Mouse (Mus musculus) liver, embryonic 16.5 days (tissue): Measurements from ENCODE around the gene Sfxn2. TPM values are rescaled to one million over a fixed set of nuclear protein-coding genes. Genes with fewer than 3 reads are reported as not detected.
"Not testable (repeated sequence)": the region's sequence is repeated elsewhere in the genome, so short reads cannot be mapped to it uniquely, and the experiment has no call there.

Source experiments
- ATAC-seq: fragments of 200-750 bp; cut with Nextera tagmentation; 2 replicates; pipeline ENCODE4 v1.8.0; 2017; ENCODE audit warnings: low read depth, mild to moderate bottlenecking, moderate number of reproducible peaks, moderate library complexity
- H3K27ac ChIP-seq: fragments of 300-500 bp; sonication (generic); 2 replicates; pipeline ENCODE4 v1.5.1; 2014; ENCODE audit warnings: mild to moderate bottlenecking, low read length
- H3K27me3 ChIP-seq: fragments of 300-500 bp; sonication (generic); 2 replicates; pipeline ENCODE4 v1.6.1; 2014; ENCODE audit warnings: low read depth, low read length, mixed read lengths; ENCODE audit not compliant: control insufficient read depth, insufficient read depth
- H3K36me3 ChIP-seq: fragments of 300-500 bp; sonication (generic); 2 replicates; pipeline ENCODE4 v1.6.1; 2014; ENCODE audit warnings: mild to moderate bottlenecking; ENCODE audit not compliant: control insufficient read depth, insufficient read depth
- H3K4me1 ChIP-seq: fragments of 300-500 bp; sonication (generic); 2 replicates; pipeline ENCODE4 v1.6.1; 2014; ENCODE audit warnings: low read depth, low read length, mixed read lengths; ENCODE audit not compliant: control insufficient read depth
- H3K4me2 ChIP-seq: fragments of 300-500 bp; sonication (generic); 2 replicates; pipeline ENCODE4 v1.6.1; 2014; ENCODE audit warnings: low read depth, low read length, mixed read lengths
- H3K4me3 ChIP-seq: fragments of 300-500 bp; sonication (generic); 2 replicates; pipeline ENCODE4 v1.5.1; 2014; ENCODE audit warnings: low read depth, mild to moderate bottlenecking, low read length
- H3K9ac ChIP-seq: fragments of 300-500 bp; sonication (generic); 2 replicates; pipeline ENCODE4 v1.6.1; 2014; ENCODE audit warnings: low read depth, low read length
- H3K9me3 ChIP-seq: fragments of 300-500 bp; sonication (generic); replicated peaks from 2 replicates; pipeline ENCODE4 v1.6.1; 2016; ENCODE audit warnings: low read length; ENCODE audit not compliant: control insufficient read depth
- whole genome bisulfite sequencing: fragments of 180-500 bp; shearing (Covaris S2); extraction: QIAGEN DNeasy Blood & Tissue Kit; methylation state at CpG from one replicate; pipeline ENCODE4 v1.1.7; 2014; ENCODE audit not compliant: insufficient replicate concordance; 5-methylcytosine and 5-hydroxymethylcytosine counted together
- polyA plus RNA-seq: library from polyadenylated mRNA; unstranded; fragments of >200 nt; fragmentation: Nextera tagmentation; extraction: Ambion mirVana; gene quantifications from 2 replicates; pipeline ENCODE4 v1.2.1, GENCODE M21; 2015

Gene Sfxn2
- polyA plus RNA-seq, 1 experiment from 2014 or later = 37.6 TPM

GRCm38 (mm10) chr19:46562132-46562531 lies 11.0 kb upstream of the Sfxn2 start:
- H3K4me1 ChIP-seq = 0 out of 2 replicates have a peak, but pooled peaks cover 2% of the 10 kb centered on the region
- H3K27ac ChIP-seq = no peak overlapping the region
- H3K4me2 ChIP-seq = no peak overlapping the region
- no peaks in the 10 kb centered on the region for H3K27me3 ChIP-seq
- no peak overlapping the region for H3K4me3 ChIP-seq
- 0 out of 2 replicates have a peak, but pooled peaks have one; percentile 24 for ATAC-seq
- no peaks in the 10 kb centered on the region for H3K9me3 ChIP-seq
- no peak overlapping the region for H3K9ac ChIP-seq
- 12% methylated on average over 1 of the region's 1 CpGs for WGBS
- no peaks in the 10 kb centered on the region for H3K36me3 ChIP-seq

DNA sequence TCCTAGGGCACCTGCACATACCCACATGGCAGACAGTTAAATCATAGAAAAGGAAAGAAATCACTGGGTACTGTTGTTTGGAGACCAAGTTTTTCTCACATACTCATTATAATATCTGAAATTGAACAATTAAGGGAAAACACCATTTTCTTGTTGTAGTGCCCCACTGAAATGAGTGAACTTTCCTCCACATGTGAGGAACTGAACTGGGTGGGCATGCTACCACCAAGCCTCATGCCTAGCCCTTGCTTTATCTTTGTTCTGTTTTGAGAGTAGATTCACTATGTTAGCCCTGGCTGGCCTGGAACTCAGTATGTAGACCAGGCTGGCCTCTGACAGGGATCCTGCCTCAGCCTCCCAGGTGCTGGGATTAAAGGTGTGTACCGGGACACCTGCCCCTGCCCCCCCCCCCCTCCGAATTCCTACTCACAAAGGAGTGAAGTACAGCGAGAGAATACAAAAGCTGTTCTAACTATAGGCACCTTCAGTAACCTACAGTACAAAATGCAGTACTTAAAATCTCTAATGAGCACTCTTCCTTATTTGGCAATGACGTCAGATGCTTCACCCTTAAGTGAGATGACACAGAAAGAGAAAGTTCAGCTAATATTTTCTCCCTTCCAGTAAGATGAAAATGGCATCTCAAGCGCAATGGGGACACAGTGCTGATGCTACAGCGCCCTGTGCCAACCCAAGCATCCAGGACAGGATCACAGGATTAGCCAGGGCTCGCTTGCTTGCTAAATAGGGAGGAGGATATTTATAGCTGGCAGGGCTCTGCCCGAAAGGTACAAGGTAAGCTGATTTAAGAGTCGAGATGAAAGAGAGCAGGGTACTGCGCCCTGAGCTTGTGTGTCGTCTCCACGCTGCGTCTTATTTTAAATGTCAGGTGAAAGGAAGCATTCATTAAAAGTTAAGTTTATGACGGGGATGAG lies 10.3 kb upstream of the Sfxn2 start:
- 76% methylated on average over 14 of the region's 14 CpGs for WGBS
- no peak overlapping the region for H3K4me3 ChIP-seq
- H3K27ac ChIP-seq = no peak overlapping the region
- ATAC-seq = no peak
- H3K9me3 ChIP-seq = no peaks in the 10 kb centered on the region
- no peaks in the 10 kb centered on the region for H3K36me3 ChIP-seq
- H3K4me2 ChIP-seq = no peak overlapping the region
- no peaks in the 10 kb centered on the region for H3K27me3 ChIP-seq
- no peak overlapping the region for H3K9ac ChIP-seq
- 0 out of 2 replicates have a peak, but pooled peaks cover 2% of the 10 kb centered on the region for H3K4me1 ChIP-seq

DNA sequence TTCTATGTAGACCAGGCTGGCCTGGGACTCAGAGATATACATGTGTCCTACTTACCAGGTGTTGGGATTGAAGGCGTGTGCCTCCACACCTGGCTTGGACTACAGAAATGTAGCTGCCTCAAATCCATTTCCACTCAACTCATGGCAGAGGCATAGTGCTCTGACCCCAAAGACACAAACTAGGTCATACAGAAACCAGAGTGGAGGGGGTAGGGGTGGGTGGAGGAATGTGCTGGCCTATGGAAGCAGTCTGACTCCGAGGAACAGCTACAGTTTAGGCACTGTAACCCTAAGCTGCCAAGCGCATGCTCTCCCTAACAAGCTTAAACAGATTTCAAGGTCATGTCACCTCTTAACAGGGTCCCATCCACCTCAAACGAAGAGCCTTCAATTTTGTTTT lies 9.6 kb upstream of the Sfxn2 start:
- H3K4me3 ChIP-seq = no peak overlapping the region
- 73% methylated on average over 4 of the region's 4 CpGs for WGBS
- 0 out of 2 replicates have a peak, but pooled peaks cover 2% of the 10 kb centered on the region for H3K4me1 ChIP-seq
- H3K36me3 ChIP-seq = no peaks in the 10 kb centered on the region
- no peak overlapping the region for H3K4me2 ChIP-seq
- no peak overlapping the region for H3K27ac ChIP-seq
- ATAC-seq = peak; percentile 64; the same call in 1 of the 2 replicates
- no peaks in the 10 kb centered on the region for H3K9me3 ChIP-seq
- H3K27me3 ChIP-seq = no peaks in the 10 kb centered on the region
- no peak overlapping the region for H3K9ac ChIP-seq

DNA sequence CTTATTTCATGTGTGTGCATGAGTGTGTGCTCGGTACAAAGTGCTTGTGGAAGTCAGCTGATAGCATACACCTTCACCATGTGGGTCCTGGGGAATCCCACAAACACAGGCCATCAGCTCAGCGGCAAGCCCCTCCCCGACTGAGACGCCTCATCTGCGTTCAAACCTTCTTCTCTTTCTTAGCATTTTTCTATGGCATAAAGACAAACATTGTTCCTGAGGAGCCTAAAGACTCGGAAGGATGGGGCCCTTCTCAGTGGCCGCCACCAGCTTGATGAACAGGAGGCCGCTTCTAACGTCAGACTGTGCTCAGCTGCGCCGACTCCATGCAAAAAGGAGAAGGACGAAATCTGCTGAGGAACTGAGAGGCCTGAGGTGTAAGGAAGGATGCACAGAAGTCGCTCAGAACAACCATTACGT lies 9.1 kb upstream of the Sfxn2 start:
- ATAC-seq = no peak
- WGBS = 58% methylated on average over 14 of the region's 14 CpGs
- 0 out of 2 replicates have a peak, but pooled peaks cover 2% of the 10 kb centered on the region for H3K4me1 ChIP-seq

DNA sequence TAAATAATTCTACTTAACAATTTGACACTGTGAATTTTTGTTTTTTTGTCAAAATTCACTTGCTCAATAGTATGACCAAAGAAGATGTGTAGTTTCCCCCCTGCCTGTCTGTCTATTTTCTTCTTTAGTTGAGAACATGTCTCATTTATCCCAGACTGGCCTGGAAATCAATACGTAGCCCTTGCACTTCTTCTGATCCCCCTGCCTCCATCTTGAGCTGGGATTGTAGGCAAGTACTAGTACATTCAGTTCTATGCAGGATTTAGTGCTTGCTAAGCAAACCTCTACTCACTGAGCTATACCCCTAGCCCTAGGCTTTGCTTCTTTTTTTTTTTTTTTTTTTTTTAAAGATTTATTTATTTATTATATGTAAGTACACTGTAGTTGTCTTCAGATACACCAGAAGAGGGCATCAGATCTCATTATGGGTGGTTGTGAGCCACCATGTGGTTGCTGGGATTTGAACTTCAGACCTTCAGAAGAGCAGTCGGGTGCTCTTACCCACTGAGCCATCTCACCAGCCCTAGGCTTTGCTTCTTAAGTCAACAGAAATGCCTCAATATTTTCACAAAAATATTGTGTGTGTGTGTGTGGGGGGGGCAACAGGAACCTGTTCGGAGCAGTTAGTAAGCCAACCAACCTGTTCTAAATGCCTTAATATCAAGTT lies 1.8 kb upstream of the Sfxn2 start:
- 76% methylated on average over 3 of the region's 3 CpGs for WGBS
- not testable (repeated sequence) for H3K27me3 ChIP-seq, H3K9me3 ChIP-seq, H3K27ac ChIP-seq, H3K4me3 ChIP-seq, H3K36me3 ChIP-seq, H3K4me2 ChIP-seq, ATAC-seq, H3K9ac ChIP-seq
- peaks cover 20% of the 10 kb centered on the region for H3K4me1 ChIP-seq

More for the DNA sequence above, 9.1 kb upstream of the Sfxn2 start:
- no peak overlapping the region for H3K4me3 ChIP-seq
- H3K9ac ChIP-seq = no peak overlapping the region
- H3K27ac ChIP-seq = no peak overlapping the region
- H3K9me3 ChIP-seq = no peaks in the 10 kb centered on the region
- no peak overlapping the region for H3K4me2 ChIP-seq
- H3K36me3 ChIP-seq = no peaks in the 10 kb centered on the region
- H3K27me3 ChIP-seq = no peaks in the 10 kb centered on the region

DNA sequence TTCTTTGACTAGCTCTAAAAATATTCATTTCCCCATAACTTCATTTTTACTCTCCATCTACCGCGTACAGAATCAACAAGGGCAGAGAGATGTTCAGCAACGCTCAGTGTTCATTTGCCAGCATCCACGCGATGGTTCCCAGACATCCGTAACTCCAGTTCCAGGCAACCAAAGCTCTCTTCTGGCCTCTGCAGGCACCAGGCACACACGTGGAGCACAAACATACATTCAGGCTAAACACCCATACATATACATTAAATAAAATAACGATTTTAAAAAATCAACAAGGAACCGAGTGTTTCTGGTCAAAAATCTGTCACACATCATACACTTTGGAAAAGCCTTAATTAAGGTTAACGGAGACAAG lies 1.3 kb upstream of the Sfxn2 start:
- ATAC-seq = no peak
- no peaks in the 10 kb centered on the region for H3K27me3 ChIP-seq
- H3K9ac ChIP-seq = no peak overlapping the region
- peaks cover 20% of the 10 kb centered on the region for H3K4me1 ChIP-seq
- H3K9me3 ChIP-seq = no peaks in the 10 kb centered on the region
- peak overlapping the region; percentile 73 for H3K4me2 ChIP-seq
- H3K36me3 ChIP-seq = no peaks in the 10 kb centered on the region
- H3K4me3 ChIP-seq = peak overlapping the region; percentile 79
- WGBS = 54% methylated on average over 10 of the region's 10 CpGs
- H3K27ac ChIP-seq = no peak overlapping the region

DNA sequence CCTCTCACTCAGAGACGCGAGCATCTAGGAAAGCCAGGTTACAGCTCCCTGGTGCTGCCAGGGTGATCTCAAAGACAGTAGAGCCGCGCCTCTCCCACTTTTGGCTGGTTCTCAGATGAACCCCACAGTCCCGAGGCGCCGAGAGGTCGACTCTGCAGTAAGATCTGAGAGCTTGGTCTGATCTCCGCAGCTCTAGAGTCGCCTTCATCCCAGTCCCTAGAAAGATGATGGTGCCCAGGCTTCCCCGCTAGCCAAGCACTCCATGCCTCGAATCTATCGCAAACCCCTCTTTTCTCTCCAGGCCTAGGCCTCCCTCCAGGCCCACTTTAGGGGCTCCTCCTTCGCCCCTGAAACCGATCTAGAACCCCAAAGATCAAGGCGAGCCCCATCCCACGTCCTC lies 617 bp upstream of the Sfxn2 start:
- Histone ChIP-seq H3K27ac (peak overlapping the region; percentile 69), H3K4me1 (peaks cover 20% of the 10 kb centered on the region), H3K4me3 (peak overlapping the region; percentile 79), H3K36me3 (no peaks in the 10 kb centered on the region), H3K9ac (peak overlapping the region; percentile 74), H3K27me3 (no peaks in the 10 kb centered on the region), H3K9me3 (no peaks in the 10 kb centered on the region), H3K4me2 (peak overlapping the region; percentile 73)
- ATAC-seq = no peak
- WGBS = under 1% methylated on average over 17 of the region's 17 CpGs

- no peaks in the 10 kb centered on the region for H3K9me3 ChIP-seq
- H3K36me3 ChIP-seq = no peaks in the 10 kb centered on the region
- WGBS = 23% methylated on average over 6 of the region's 6 CpGs
- no peaks in the 10 kb centered on the region for H3K27me3 ChIP-seq
- H3K27ac ChIP-seq = peak overlapping the region; percentile 66
- no peak for ATAC-seq
- H3K9ac ChIP-seq = peak overlapping the region; percentile 61
- H3K4me3 ChIP-seq = peak overlapping the region; percentile 79
- peaks cover 20% of the 10 kb centered on the region for H3K4me1 ChIP-seq
- peak overlapping the region; percentile 73 for H3K4me2 ChIP-seq
Measured at GRCm38 (mm10) chr19:46573990-46574389, 825 bp downstream of the Sfxn2 start.

- H3K36me3 ChIP-seq = no peaks in the 10 kb centered on the region
- no peaks in the 10 kb centered on the region for H3K27me3 ChIP-seq
- peak overlapping the region; percentile 21 for H3K9ac ChIP-seq
- 43% methylated on average over 4 of the region's 4 CpGs for WGBS
- H3K27ac ChIP-seq = peak overlapping the region; percentile 60
- H3K9me3 ChIP-seq = no peaks in the 10 kb centered on the region
- peak overlapping the region; percentile 3; the same call in 1 of the 2 replicates for H3K4me3 ChIP-seq
- ATAC-seq = peak; percentile 4
- H3K4me1 ChIP-seq = peaks cover 20% of the 10 kb centered on the region
- H3K4me2 ChIP-seq = peak overlapping the region; percentile 73
Measured at GRCm38 (mm10) chr19:46575196-46575595, 2.0 kb downstream of the Sfxn2 start.
